Mouse (Mus musculus): ENCODE data around the gene Palld.

The Palld gene

DNA sequence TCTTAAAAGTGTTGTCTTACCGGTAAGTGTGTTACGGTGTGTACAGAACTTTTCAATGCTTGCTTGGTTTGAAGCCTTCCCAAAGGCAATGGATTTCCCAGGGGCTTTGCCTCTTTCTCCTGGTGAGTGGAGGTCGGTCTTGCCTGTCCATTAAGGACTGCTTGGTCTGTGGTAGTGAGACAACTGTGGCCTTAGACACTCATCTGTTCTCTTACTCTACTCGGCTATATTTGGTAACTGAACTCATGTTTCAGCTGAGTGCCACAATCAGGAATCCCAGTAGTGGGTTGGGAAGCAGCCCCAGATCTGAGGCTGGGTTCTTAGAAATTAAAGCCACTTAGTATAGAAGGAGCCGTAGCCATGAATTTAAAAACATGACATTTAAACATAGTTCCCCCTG is at the start of gene Palld:
TSS of gene Palld (minus strand) at position 170 of the 400 bp plus-strand sequence.
- no peak for DNase-seq (ENCODE audit: low spot score)

GRCm38 (mm10) chr8:61937576-61937975 is 35.1 kb upstream of the Palld start:
- no peak for DNase-seq (ENCODE audit: low spot score)

GRCm38 (mm10) chr8:61933243-61933642 is 30.8 kb upstream of the Palld start:
- DNase-seq (ENCODE audit: low spot score), result no peak

DNA sequence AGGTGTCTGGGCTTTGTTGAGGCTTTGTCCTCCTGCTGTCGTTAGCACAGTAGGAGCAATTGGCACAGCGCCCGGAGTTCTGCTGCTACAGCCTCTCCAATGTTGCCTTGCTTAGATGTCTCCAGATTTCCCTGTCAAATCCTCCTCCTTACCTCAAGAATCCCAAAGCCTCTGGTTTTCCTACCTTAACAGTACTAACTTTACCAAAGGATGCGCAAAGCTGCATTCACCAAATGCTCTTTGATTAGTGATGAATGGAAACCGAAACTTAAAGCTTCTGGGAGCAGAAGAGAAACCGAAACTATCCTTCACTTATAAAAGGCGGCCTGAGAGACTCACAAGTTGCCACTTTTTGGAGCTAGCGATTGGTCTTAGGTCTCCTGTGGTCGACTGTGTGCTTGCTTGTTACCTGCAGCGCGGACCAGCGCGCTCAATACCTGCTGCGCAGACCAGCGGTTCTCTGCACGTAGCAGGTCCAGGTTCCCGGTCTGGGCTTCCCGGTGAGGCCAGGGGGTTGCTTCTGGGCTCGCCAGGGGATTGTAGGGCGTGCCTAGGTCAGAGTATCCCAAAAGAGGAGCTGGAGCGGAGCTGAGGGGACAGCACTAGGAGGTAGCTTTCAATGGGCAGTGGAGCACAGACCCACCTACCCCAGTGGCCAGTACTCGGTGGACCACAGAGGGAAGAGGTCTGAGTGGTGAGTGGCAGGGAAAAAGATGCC is 25.4 kb upstream of the Palld start, which contains the start of gene Ddx60:
TSS of gene Ddx60 (plus strand) at position 311 of the 718 bp plus-strand sequence.
- peak; percentile 69 for DNase-seq (ENCODE audit: low spot score)

DNA sequence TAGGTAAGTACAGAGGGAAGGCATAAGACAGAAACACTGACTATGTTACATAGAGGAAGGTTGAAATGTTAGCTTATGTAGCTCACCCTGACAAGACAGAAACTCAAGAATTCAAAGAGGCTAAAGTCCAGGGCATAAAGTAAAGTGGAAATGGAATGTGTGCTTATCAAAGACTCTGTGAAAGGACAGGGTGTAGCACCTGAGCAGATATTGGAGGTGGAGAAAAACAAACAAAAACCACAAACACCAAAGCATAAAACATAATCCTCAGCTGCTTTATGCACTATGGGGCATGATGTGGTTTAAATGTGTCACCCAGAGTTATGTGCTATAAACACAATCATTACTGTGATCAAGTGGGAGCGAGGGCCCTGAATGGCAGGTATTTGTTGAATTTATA is 22.0 kb upstream of the Palld start:
- no peak for DNase-seq (ENCODE audit: low spot score)

GRCm38 (mm10) chr8:61921454-61922054 is 19.1 kb upstream of the Palld start:
- no peak for DNase-seq (ENCODE audit: low spot score)

DNA sequence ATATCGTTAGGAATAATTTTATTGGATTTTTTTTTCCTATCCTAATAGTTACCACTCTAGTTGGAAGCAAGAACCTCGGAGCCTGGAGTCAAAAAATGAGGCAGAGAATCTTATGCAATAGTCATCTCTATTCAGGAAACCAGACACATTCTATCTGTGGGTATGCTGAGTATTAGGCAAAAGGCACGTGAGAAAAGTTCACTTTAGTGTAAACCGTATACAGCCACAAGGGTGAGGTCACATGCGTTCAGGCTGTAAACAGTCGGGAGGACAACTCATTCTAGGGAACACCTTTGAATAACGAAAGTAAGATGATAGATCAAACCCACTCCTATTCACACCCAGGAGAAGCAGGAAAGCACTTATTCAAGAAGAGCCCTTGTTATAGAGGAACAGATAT is 17.9 kb upstream of the Palld start:
- DNase-seq (ENCODE audit: low spot score), result no peak

DNA sequence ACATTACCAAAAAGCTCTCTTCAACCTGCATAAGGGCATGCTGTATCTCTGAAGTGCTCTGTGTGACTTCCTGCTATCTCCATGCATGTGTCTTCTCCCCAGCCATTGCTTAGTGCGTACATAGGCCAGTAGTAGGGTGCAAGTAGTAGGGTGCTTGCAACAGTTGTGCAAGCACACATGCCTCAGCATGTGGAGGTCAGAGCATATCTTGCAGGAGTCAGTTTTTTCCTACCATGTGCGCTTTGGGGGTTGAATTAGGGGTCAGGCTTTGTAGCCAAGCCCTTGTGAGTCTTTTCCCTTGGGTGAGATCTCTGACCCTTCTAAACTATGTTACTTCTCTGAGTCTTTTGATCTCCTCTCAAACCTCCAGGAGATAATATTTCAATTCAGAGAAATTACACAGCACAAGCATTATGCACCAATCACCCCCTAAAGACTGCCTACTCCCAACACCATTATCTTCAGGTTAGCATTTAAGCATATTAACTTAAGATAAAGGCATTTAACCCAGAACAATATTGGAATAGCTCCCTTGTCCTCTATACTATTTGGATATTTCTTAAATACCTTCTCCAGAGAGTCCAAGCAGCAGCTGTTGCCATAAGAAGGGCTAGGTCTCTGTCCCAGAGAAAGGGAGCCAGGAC is 16.8 kb upstream of the Palld start:
- no peak for DNase-seq (ENCODE audit: low spot score)

DNA sequence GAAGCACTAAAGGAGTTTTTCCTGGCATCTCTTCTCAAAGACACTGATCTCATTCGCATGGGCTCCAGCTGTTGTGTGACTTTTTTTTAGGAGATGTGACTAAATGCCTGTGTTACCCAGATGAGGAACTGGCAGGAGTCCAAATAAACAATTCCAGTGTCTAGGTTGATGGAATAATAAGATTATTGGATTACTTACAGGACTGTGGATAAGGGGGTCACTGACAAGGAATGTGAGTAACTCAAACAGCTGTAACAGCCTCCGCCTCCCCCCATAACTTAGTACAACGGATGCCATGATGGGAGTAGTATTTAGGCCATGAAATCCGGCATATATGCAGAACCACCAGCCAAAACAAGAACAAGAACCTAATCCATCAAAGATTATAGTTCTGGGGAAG is 14.8 kb upstream of the Palld start:
- no peak for DNase-seq (ENCODE audit: low spot score)

DNA sequence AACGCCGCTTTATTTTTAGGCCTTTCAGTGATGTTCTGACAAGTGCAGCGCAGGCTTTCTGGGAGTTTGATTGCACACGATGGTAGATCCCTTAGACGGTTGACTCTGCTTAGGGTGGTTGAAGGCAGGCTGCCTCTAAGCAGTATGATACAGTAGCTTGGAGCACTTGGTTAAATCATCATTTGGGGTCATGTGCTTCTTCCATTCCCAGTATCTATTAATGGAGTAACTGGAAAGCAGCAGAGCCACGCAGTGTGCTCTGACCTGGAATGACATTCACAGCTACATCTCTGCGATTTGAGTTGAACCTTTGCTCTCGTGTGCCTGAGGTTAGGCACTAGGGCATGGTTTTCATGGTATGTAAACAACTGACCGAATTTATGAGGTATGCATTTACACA is 11.5 kb upstream of the Palld start:
- DNase-seq (ENCODE audit: low spot score), result no peak

- no peak for DNase-seq (ENCODE audit: low spot score)
These were observed 10.3 kb upstream of the Palld start for GRCm38 (mm10) chr8:61912817-61913216.

- no peak for DNase-seq (ENCODE audit: low spot score)
These were observed 6.8 kb upstream of the Palld start for GRCm38 (mm10) chr8:61909313-61909712.

- no peak for DNase-seq (ENCODE audit: low spot score)
These were observed 6.1 kb upstream of the Palld start for GRCm38 (mm10) chr8:61908303-61909215.

DNA sequence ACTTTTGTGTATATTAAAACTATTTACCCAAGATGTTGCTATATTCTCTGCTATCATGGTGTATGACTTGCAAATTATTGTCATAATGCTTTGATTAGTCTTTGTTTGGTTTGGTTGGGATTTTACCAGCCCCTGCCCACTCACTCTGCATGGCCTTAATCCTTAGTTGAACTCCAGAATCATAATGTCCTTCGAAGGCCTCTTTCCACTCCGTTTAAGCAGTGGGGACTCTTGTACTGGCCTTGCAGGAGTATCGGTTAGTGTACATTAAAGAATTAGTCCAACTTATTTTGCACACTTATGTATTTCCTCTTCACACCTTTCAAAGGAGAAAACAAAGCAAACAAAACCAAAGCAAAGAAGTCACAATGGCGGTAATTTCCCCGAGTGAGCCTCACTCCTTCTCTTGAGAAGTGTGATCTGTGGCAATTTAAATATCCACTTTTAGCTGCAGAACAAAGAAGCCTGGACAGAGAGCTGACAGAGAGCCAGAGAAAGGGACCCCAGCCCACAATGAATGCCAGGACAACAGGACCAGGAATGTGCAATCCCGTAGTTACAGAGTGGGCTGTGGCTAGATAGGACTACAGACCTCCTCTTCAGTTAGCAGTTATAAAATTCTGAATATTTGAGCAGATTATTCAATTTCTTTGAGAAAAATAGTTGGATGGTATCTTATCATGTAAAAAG is 1.3 kb downstream of the Palld start:
- DNase-seq (ENCODE audit: low spot score), result no peak

GRCm38 (mm10) chr8:61897402-61897801 is 5.1 kb downstream of the Palld start:
- no peak for DNase-seq (ENCODE audit: low spot score)

- no peak for DNase-seq (ENCODE audit: low spot score)
These were observed 5.7 kb downstream of the Palld start for GRCm38 (mm10) chr8:61896742-61897141.

- DNase-seq (ENCODE audit: low spot score), result no peak
These were observed 8.4 kb downstream of the Palld start for GRCm38 (mm10) chr8:61894062-61894461.

GRCm38 (mm10) chr8:61877607-61878006 is 24.9 kb downstream of the Palld start:
- no peak for DNase-seq (ENCODE audit: low spot score)

DNA sequence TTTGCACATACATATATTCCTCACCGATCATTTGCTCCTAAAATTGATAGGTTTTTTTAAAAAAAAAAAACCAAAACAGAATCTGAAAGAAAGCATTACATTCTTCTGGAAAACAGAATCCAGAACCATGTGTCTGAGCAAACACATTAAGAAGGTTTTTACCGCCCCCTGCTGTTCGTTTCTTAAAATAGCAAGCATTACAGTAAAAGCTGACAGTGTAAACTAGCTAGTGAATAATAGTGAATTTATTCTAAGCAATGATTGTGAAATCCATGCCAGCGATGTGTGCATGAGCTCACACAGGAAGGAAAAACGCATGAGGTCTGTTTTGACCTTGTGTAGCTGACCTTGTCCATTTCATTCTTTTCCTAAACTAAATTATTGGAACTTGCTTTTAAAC is 27.2 kb downstream of the Palld start:
- peak; percentile 18 for DNase-seq (ENCODE audit: low spot score)

DNA sequence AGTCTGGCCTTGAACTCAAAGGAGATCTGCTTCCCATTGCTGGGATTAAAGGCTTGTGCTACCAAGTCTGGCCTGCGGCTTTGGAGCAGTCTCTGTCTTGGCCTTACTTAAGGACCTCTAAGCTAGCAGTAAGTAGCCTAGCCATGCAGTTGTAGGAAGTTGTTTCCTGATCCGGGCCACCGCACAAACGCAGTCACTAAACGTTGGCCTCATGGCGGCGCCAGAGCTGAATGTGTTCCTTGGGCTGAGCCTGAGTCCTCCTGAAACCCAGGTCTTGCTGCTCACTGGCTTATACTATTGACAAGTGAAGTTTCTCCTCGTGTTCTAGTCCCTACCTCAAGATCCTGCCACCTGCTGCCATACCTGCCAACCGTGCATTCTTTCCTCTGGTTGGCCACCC is 28.5 kb downstream of the Palld start:
- no peak for DNase-seq (ENCODE audit: low spot score)

DNA sequence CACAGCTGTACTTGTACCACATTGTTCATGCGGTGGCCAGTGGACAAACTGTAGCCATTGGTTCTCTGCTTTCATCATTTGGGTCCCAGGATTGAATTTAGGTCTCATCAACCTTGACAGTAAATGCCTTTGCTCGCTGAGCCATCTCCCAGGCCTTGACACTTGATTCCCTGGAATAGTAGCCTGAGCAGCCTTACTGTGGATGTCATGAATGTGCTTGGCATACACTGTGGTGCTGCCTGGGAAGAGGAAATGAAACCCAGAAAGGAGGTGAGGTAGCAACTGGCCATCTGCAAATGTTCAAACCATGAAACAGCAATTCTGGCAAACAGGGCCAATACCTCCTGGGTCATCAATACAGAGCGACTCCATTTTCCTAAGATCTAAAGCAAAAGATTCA is 34.0 kb downstream of the Palld start:
- DNase-seq (ENCODE audit: low spot score), result no peak

DNA sequence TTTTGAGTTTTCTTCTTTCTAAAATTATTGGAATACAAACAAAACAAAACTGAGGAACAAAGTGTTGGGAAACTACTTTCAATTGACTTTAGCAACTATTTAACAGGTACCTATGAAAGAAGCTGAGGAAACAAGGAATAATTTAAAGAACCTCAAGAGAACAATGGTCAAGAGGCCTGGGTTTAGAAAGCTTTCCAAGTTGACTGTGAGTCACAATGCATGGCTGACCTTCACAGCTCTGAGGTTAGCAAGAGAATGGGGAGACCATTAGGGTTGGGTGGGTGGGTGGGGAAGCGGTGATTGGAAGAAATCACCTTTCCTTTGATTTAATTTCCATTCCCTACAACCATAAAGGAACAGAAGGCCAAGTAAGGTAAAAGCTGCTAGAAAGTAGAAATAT is 35.6 kb downstream of the Palld start:
- no peak for DNase-seq (ENCODE audit: low spot score)

Measured in T-cell, adult 2 months (primary cell).